10 mouse cellular contexts compared by ENCODE assay signal in the genomic region with DNA sequence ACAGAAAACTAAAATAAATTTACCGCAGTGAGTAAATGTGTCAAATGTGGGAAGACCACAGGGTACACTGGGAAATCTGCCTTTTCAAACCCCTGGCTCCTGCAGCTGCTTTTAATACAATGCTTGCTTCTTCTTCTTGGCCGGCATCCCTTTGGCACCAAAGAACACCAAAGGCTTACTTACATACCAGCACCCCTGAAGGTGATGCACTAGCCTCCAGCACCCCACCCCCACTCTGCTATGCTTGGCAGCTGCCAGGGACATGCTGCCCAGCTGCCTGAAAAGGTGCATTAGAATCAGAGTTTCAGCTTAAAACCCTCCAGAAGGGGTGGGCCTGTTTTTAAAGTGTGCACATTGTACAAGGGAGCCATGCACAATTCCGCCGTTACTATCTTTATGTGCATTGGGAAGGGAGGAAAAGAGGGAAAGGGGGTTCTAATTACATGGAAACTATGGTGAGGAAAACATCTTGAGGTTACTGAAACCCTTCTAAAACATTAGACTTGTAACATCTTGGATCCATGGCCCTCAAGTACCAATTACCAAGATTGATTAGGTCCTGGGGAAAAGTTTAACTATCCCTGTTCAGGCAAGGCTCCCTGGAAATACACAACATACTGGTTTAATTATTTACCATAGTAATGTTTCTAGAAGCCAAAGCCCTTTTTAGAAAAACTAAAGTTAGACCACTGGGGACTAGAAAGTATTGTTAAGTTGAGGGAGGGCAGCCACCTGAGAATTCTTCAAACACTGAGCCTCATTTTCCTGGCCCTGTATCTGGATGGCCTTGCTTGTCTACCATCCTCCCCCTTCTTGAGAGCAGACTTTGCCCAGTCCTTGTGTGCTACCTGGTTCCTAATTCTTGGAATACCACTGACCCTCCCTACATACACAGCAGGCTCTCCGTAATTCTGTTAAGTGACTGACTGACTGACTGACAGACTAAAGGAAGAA. TPM values are rescaled to one million over a fixed set of nuclear protein-coding genes. Genes with fewer than 3 reads are reported as not detected.
A peak's percentile ranks its signal among the peaks of the same experiment; 100 is the strongest.
DNase-seq lines count a peak whose midpoint lies in the region; ATAC-seq and TF ChIP-seq lines count a peak whose summit lies in the region.
"Had no signal": no experiment of that assay in that cellular context is flagged by ENCODE, and none has a peak within 500 bp of the region (broad histone marks: within the 10 kb centered on the region; RNA-seq: fewer than 3 reads in every experiment).

No protein-coding gene starts in this region.

- no peak for TF ChIP-seq CTCF in intestine, postnatal 0 days (IDR thresholded peaks at IDR 0.05; ENCODE audit: low read depth)

- H3K4me3 ChIP-seq in intestine, embryonic 15.5 days (replicated peaks), result no peak overlapping the region
- no peak overlapping the region for H3K4me3 ChIP-seq in intestine, postnatal 0 days (ENCODE audit: low read depth, low read length)
- no peak overlapping the region for H3K4me3 ChIP-seq in embryonic facial prominence, embryonic 13.5 days
- H3K4me3 ChIP-seq in kidney, embryonic 16.5 days (ENCODE audit: low read length), result no peak overlapping the region
- H3K4me3 ChIP-seq in myocyte, result no peak overlapping the region
- no peak overlapping the region for H3K4me3 ChIP-seq in midbrain, embryonic 10.5 days
- no peak overlapping the region for H3K4me3 ChIP-seq in forebrain, embryonic 15.5 days
- H3K4me3 ChIP-seq: heart, adult 2 months; neural tube, embryonic 12.5 days had no signal

- H3K4me2 ChIP-seq in intestine, embryonic 15.5 days (replicated peaks), result no peak overlapping the region
- no peak overlapping the region for H3K4me2 ChIP-seq in intestine, postnatal 0 days (replicated peaks; ENCODE audit: low read depth)
- no peak overlapping the region for H3K4me2 ChIP-seq in embryonic facial prominence, embryonic 13.5 days
- H3K4me2 ChIP-seq in kidney, embryonic 16.5 days (replicated peaks; ENCODE audit: low read depth, low read length), result peak overlapping the region; percentile 16
- H3K4me2 ChIP-seq in myocyte (ENCODE audit: low read depth), result no peak overlapping the region
- H3K4me2 ChIP-seq in forebrain, embryonic 15.5 days (replicated peaks), result no peak overlapping the region
- H3K4me2 ChIP-seq: neural tube, embryonic 12.5 days had no signal

- H3K9ac ChIP-seq in intestine, embryonic 15.5 days, result no peak overlapping the region
- H3K9ac ChIP-seq in intestine, postnatal 0 days (ENCODE audit: low read depth, low read length), result no peak overlapping the region
- no peak overlapping the region for H3K9ac ChIP-seq in embryonic facial prominence, embryonic 13.5 days
- H3K9ac ChIP-seq in kidney, embryonic 16.5 days (replicated peaks; ENCODE audit: low read length), result no peak overlapping the region
- no peak overlapping the region for H3K9ac ChIP-seq in forebrain, embryonic 15.5 days (replicated peaks)
- H3K9ac ChIP-seq: neural tube, embryonic 12.5 days had no signal

- peak overlapping the region; percentile 22; the same call in 1 of the 2 replicates for H3K27ac ChIP-seq in intestine, embryonic 15.5 days
- H3K27ac ChIP-seq in intestine, postnatal 0 days (ENCODE audit: low read depth, low read length), result no peak overlapping the region
- peak overlapping the region; percentile 52 for H3K27ac ChIP-seq in embryonic facial prominence, embryonic 13.5 days
- H3K27ac ChIP-seq in kidney, embryonic 16.5 days (ENCODE audit: low read length), result peak overlapping the region; percentile 71
- H3K27ac ChIP-seq in midbrain, embryonic 10.5 days (replicated peaks), result no peak overlapping the region
- H3K27ac ChIP-seq in forebrain, embryonic 15.5 days (replicated peaks), result no peak overlapping the region
- H3K27ac ChIP-seq: heart, adult 2 months; neural tube, embryonic 12.5 days had no signal

- peaks cover 26% of the 10 kb centered on the region for H3K4me1 ChIP-seq in intestine, embryonic 15.5 days (replicated peaks)
- H3K4me1 ChIP-seq in intestine, postnatal 0 days (replicated peaks; ENCODE audit: control insufficient read depth, insufficient read depth, low read length), result 0 out of 2 replicates have a peak, but pooled peaks cover under 1% of the 10 kb centered on the region
- peaks cover 29% of the 10 kb centered on the region for H3K4me1 ChIP-seq in embryonic facial prominence, embryonic 13.5 days
- H3K4me1 ChIP-seq in kidney, embryonic 16.5 days (ENCODE audit: insufficient read depth, low read length), result peaks cover 47% of the 10 kb centered on the region
- H3K4me1 ChIP-seq in midbrain, embryonic 10.5 days, result peaks cover 58% of the 10 kb centered on the region
- H3K4me1 ChIP-seq in forebrain, embryonic 15.5 days, result peaks cover 21% of the 10 kb centered on the region

- DNase-seq in layer of hippocampus, adult 8-10 months (ENCODE audit: low spot score in 2 of 2), result no peak
- no peak for DNase-seq in midbrain, embryonic 10.5 days (ENCODE audit: low spot score)
- DNase-seq: heart, adult 2 months had no signal

- no peak overlapping the region for H3ac ChIP-seq in myocyte (ENCODE audit: control insufficient read depth, insufficient read length)

- 61% methylated on average over 5 of the region's 5 CpGs for WGBS in intestine, embryonic 15.5 days
- 56% methylated on average over 5 of the region's 5 CpGs for WGBS in intestine, postnatal 0 days
- 26% methylated on average over 5 of the region's 5 CpGs for WGBS in embryonic facial prominence, embryonic 13.5 days
- 46% methylated on average over 5 of the region's 5 CpGs for WGBS in kidney, embryonic 16.5 days
- 56% methylated on average over 5 of the region's 5 CpGs for WGBS in midbrain, embryonic 10.5 days
- 40% methylated on average over 5 of the region's 5 CpGs for WGBS in forebrain, embryonic 15.5 days

- no peak for TF ChIP-seq POLR2A in myocyte (IDR thresholded peaks at IDR 0.05; ENCODE audit: insufficient read length, low read depth)

- no peaks in the 10 kb centered on the region for H3K9me3 ChIP-seq in intestine, embryonic 15.5 days
- no peaks in the 10 kb centered on the region for H3K9me3 ChIP-seq in intestine, postnatal 0 days (ENCODE audit: control insufficient read depth)
- no peaks in the 10 kb centered on the region for H3K9me3 ChIP-seq in embryonic facial prominence, embryonic 13.5 days
- no peaks in the 10 kb centered on the region for H3K9me3 ChIP-seq in kidney, embryonic 16.5 days (ENCODE audit: low read length)
- no peaks in the 10 kb centered on the region for H3K9me3 ChIP-seq in midbrain, embryonic 10.5 days (replicated peaks)
- no peaks in the 10 kb centered on the region for H3K9me3 ChIP-seq in forebrain, embryonic 15.5 days
- H3K9me3 ChIP-seq: neural tube, embryonic 12.5 days had no signal

- no peak for ATAC-seq in intestine, embryonic 15.5 days
- ATAC-seq in intestine, postnatal 0 days, result no peak
- no peak for ATAC-seq in embryonic facial prominence, embryonic 13.5 days (ENCODE audit: insufficient number of reproducible peaks, insufficient read depth, low FRiP score, low TSS enrichment, low read depth)
- ATAC-seq in kidney, embryonic 16.5 days (ENCODE audit: low FRiP score, low TSS enrichment), result no peak
- ATAC-seq in forebrain, embryonic 15.5 days (replicated peaks), result no peak

- H3K36me3 ChIP-seq in intestine, embryonic 15.5 days, result no peaks in the 10 kb centered on the region
- no peaks in the 10 kb centered on the region for H3K36me3 ChIP-seq in intestine, postnatal 0 days (ENCODE audit: control insufficient read depth, insufficient read depth)
- no peaks in the 10 kb centered on the region for H3K36me3 ChIP-seq in embryonic facial prominence, embryonic 13.5 days
- H3K36me3 ChIP-seq in kidney, embryonic 16.5 days (ENCODE audit: insufficient read depth, low read length), result no peaks in the 10 kb centered on the region
- no peaks in the 10 kb centered on the region for H3K36me3 ChIP-seq in myocyte (ENCODE audit: control insufficient read depth, insufficient read depth)
- no peaks in the 10 kb centered on the region for H3K36me3 ChIP-seq in midbrain, embryonic 10.5 days
- no peaks in the 10 kb centered on the region for H3K36me3 ChIP-seq in forebrain, embryonic 15.5 days
- H3K36me3 ChIP-seq: neural tube, embryonic 12.5 days had no signal

- H3K79me2 ChIP-seq in myocyte (ENCODE audit: control insufficient read depth, insufficient read depth), result peaks cover 12% of the 10 kb centered on the region

- H3K27me3 ChIP-seq in intestine, embryonic 15.5 days (replicated peaks), result no peaks in the 10 kb centered on the region
- no peaks in the 10 kb centered on the region for H3K27me3 ChIP-seq in intestine, postnatal 0 days (replicated peaks; ENCODE audit: control insufficient read depth, insufficient read depth, low read length)
- no peaks in the 10 kb centered on the region for H3K27me3 ChIP-seq in embryonic facial prominence, embryonic 13.5 days
- H3K27me3 ChIP-seq in kidney, embryonic 16.5 days (ENCODE audit: insufficient read depth, low read length), result no peaks in the 10 kb centered on the region
- no peaks in the 10 kb centered on the region for H3K27me3 ChIP-seq in myocyte (ENCODE audit: control insufficient read depth, insufficient read depth, insufficient read length)
- H3K27me3 ChIP-seq in midbrain, embryonic 10.5 days (ENCODE audit: low read depth, poor library complexity, severe bottlenecking), result peaks cover 33% of the 10 kb centered on the region
- no peaks in the 10 kb centered on the region for H3K27me3 ChIP-seq in forebrain, embryonic 15.5 days
- H3K27me3 ChIP-seq: neural tube, embryonic 12.5 days had no signal

TF ChIP-seq in myocyte, 11 proteins besides CTCF, POLR2A, EP300 and RAD21:
- peak in 1 of 3 experiments; percentile 50 for TF ChIP-seq MYOG (IDR thresholded peaks at IDR 0.05; ENCODE audit: control insufficient read depth in 1 of 3, insufficient read depth in 1 of 3, insufficient read length in 2 of 3, low read depth in 2 of 3)
- peak in 2 of 3 experiments; percentile 26 to 64 for TF ChIP-seq MYOD1 (IDR thresholded peaks at IDR 0.05; ENCODE audit: control insufficient read depth in 1 of 3, insufficient read length in 2 of 3, low read depth in 2 of 3)
- no peak for TF ChIP-seq MAX (IDR thresholded peaks at IDR 0.05; ENCODE audit: low read depth)

RNA-seq across cellular contexts. Expression of gene Usp3, which starts 3.1 kb away (rescaled TPM):
- 78.9 and 79.5 TPM in 2 replicates for polyA plus RNA-seq in intestine, embryonic 15.5 days (2015; fragmentation: Nextera tagmentation; extraction: Ambion mirVana)
- polyA plus RNA-seq in intestine, postnatal 0 days (2015; fragmentation: Nextera tagmentation; extraction: Ambion mirVana), result 63.5 and 70.3 TPM in 2 replicates
- polyA plus RNA-seq in embryonic facial prominence, embryonic 13.5 days (2015; fragmentation: Nextera tagmentation; extraction: Ambion mirVana), result 75.2 and 92.2 TPM in 2 replicates
- polyA plus RNA-seq in kidney, embryonic 16.5 days (2015; fragmentation: Nextera tagmentation; extraction: Ambion mirVana), result 62.4 and 67.1 TPM in 2 replicates
- polyA plus RNA-seq in myocyte (2012; fragmentation: generic; extraction: Trizol), result 20.4 TPM
- total RNA-seq in layer of hippocampus, adult 8-10 months (2022), result 10 to 100 TPM; 39.9 to 47.9 (median 43.7) TPM
- 88.1 and 103 TPM in 2 replicates for polyA plus RNA-seq in midbrain, embryonic 10.5 days (2016; fragmentation: Nextera tagmentation; extraction: Ambion mirVana)
- polyA plus RNA-seq in forebrain, embryonic 15.5 days (2015; fragmentation: Nextera tagmentation; extraction: Ambion mirVana), result 107 and 110 TPM in 2 replicates

Comparison
In these comparisons a context has a peak if more than half of its experiments do, and no peak if none do; other contexts are left out.
1. H3K27ac ChIP-seq: peak in intestine, embryonic 15.5 days (single experiment), embryonic facial prominence, embryonic 13.5 days (single experiment) and kidney, embryonic 16.5 days (single experiment); none in intestine, postnatal 0 days (single experiment), midbrain, embryonic 10.5 days (single experiment) and forebrain, embryonic 15.5 days (single experiment).